Mouse (Mus musculus) spleen, postnatal 4 days (tissue): ENCODE measurements around the gene Aifm3.
A peak's percentile ranks its signal among the peaks of the same experiment; 100 is the strongest.
"Not testable (repeated sequence)": the region's sequence is repeated elsewhere in the genome, so short reads cannot be mapped to it uniquely, and the experiment has no call there.

Experiments
- DNase-seq, 2 experiments: peaks; one replicate each; pipeline ENCODE4 v3.0.0; 2022; ENCODE audit warnings: low spot score in 2 of 2

Aifm3 gene

GRCm38 (mm10) chr16:17499249-17499883 is 10.0 kb downstream of the Aifm3 start:
- no peak for DNase-seq

GRCm38 (mm10) chr16:17502681-17503080 is 13.3 kb downstream of the Aifm3 start:
- no peak for DNase-seq

GRCm38 (mm10) chr16:17507018-17507552 is 17.7 kb downstream of the Aifm3 start:
- no peak for DNase-seq

- not testable (repeated sequence) for DNase-seq
Measured at GRCm38 (mm10) chr16:17508031-17508430, 18.6 kb downstream of the Aifm3 start.

GRCm38 (mm10) chr16:17508546-17509239 is 19.3 kb downstream of the Aifm3 start, which contains the start of gene Lztr1:
TSS of gene Lztr1 (plus strand) at chr16:17508688.
- DNase-seq, result peak; percentile 86 to 94

- DNase-seq, result no peak
Measured at GRCm38 (mm10) chr16:17509240-17509597, 19.8 kb downstream of the Aifm3 start.

- no peak for DNase-seq
Measured at GRCm38 (mm10) chr16:17510143-17510542, 20.7 kb downstream of the Aifm3 start.

- DNase-seq, result no peak
Measured at GRCm38 (mm10) chr16:17510686-17511085, 21.3 kb downstream of the Aifm3 start.

- DNase-seq, result no peak
Measured at GRCm38 (mm10) chr16:17511431-17511830, 22.0 kb downstream of the Aifm3 start.

GRCm38 (mm10) chr16:17518910-17519309 is 29.5 kb downstream of the Aifm3 start:
- DNase-seq, result no peak

- peak in 1 of 2 experiments; percentile 54 for DNase-seq
Measured at GRCm38 (mm10) chr16:17524156-17524555, 34.7 kb downstream of the Aifm3 start.

- DNase-seq, result no peak
Measured at GRCm38 (mm10) chr16:17525524-17525923, 36.1 kb downstream of the Aifm3 start.

GRCm38 (mm10) chr16:17526223-17526622 is 36.8 kb downstream of the Aifm3 start:
- no peak for DNase-seq

GRCm38 (mm10) chr16:17527606-17528005 is 38.2 kb downstream of the Aifm3 start:
- no peak for DNase-seq

- DNase-seq, result no peak
Measured at GRCm38 (mm10) chr16:17528276-17528675, 38.9 kb downstream of the Aifm3 start.

GRCm38 (mm10) chr16:17529981-17530586 is 40.7 kb downstream of the Aifm3 start:
- DNase-seq, result no peak

GRCm38 (mm10) chr16:17530640-17531288 is 41.4 kb downstream of the Aifm3 start, which contains the start of gene Thap7:
TSS of gene Thap7 (minus strand) at chr16:17531136.
- DNase-seq, result peak; percentile 96 to 98

GRCm38 (mm10) chr16:17532271-17532670 is 42.9 kb downstream of the Aifm3 start:
- DNase-seq, result no peak

- DNase-seq, result no peak
Measured at GRCm38 (mm10) chr16:17532676-17533329, 43.4 kb downstream of the Aifm3 start.

GRCm38 (mm10) chr16:17536584-17536983 is 47.2 kb downstream of the Aifm3 start:
- no peak for DNase-seq

GRCm38 (mm10) chr16:17542632-17543031 is 53.2 kb downstream of the Aifm3 start:
- no peak for DNase-seq

- no peak for DNase-seq
Measured at GRCm38 (mm10) chr16:17552837-17553236, 63.4 kb downstream of the Aifm3 start.
